Mouse (Mus musculus) embryonic fibroblast, embryonic 13.5 days (primary cell): ENCODE data around the gene Map3k5.

Experiments
- CTCF ChIP-seq: IDR thresholded peaks from 2 replicates; pipeline ENCODE4 v1.5.1; 2011; ENCODE audit warnings: mild to moderate bottlenecking, control low read depth, low read length, moderate library complexity, borderline replicate concordance; ENCODE audit not compliant: insufficient read depth
- POLR2A ChIP-seq: IDR thresholded peaks from 2 replicates; pipeline ENCODE4 v1.6.1; 2011; ENCODE audit warnings: low read depth, mild to moderate bottlenecking, control low read depth, low read length, moderate library complexity

- no peak for TF ChIP-seq POLR2A
- TF ChIP-seq CTCF, result no peak
Observed at GRCm38 (mm10) chr10:19962746-19963145, 28.5 kb downstream of the Map3k5 start.
